In genomic region chr13:98926958-98927242, GRCm38 (mm10) we compare ENCODE assay signal across 8 mouse cellular contexts. TPM values are rescaled to one million over a fixed set of nuclear protein-coding genes. Genes with fewer than 3 reads are reported as not detected.
DNase-seq lines count a peak whose midpoint lies in the region; ATAC-seq and TF ChIP-seq lines count a peak whose summit lies in the region.
"Had no signal": no experiment of that assay in that cellular context is flagged by ENCODE, and none has a peak within 500 bp of the region (broad histone marks: within the 10 kb centered on the region; RNA-seq: fewer than 3 reads in every experiment).

No protein-coding gene starts in this region.

- no peaks in the 10 kb centered on the region for H3K36me3 ChIP-seq in lung, postnatal 0 days (ENCODE audit: insufficient read depth, low read length)
- H3K36me3 ChIP-seq in limb, embryonic 13.5 days, result peaks cover 11% of the 10 kb centered on the region
- peaks cover under 1% of the 10 kb centered on the region; the same call in 1 of the 2 replicates for H3K36me3 ChIP-seq in stomach, embryonic 15.5 days

- 65% methylated on average over 3 of the region's 3 CpGs for WGBS in lung, postnatal 0 days
- WGBS in limb, embryonic 13.5 days, result 87% methylated on average over 3 of the region's 3 CpGs
- 58% methylated on average over 3 of the region's 3 CpGs for WGBS in stomach, embryonic 15.5 days

- peak overlapping the region; percentile 100 for H3K4me3 ChIP-seq in lung, postnatal 0 days (ENCODE audit: low read depth, low read length)
- peak overlapping the region; percentile 96 for H3K4me3 ChIP-seq in limb, embryonic 13.5 days
- peak overlapping the region; percentile 98 for H3K4me3 ChIP-seq in stomach, embryonic 15.5 days (replicated peaks)

- TF ChIP-seq CTCF in lung, postnatal 0 days (IDR thresholded peaks at IDR 0.05), result no peak

- H3K9ac ChIP-seq in lung, postnatal 0 days (replicated peaks; ENCODE audit: low read depth), result peak overlapping the region; percentile 100
- H3K9ac ChIP-seq in limb, embryonic 13.5 days, result peak overlapping the region; percentile 100
- H3K9ac ChIP-seq in stomach, embryonic 15.5 days, result no peak overlapping the region

- H3K9me3 ChIP-seq in lung, postnatal 0 days (ENCODE audit: low read length), result no peaks in the 10 kb centered on the region
- no peaks in the 10 kb centered on the region for H3K9me3 ChIP-seq in limb, embryonic 13.5 days
- no peaks in the 10 kb centered on the region for H3K9me3 ChIP-seq in stomach, embryonic 15.5 days

- TF ChIP-seq EP300 in lung, postnatal 0 days (IDR thresholded peaks at IDR 0.05), result no peak

- DNase-seq in lung, postnatal 0 days (ENCODE audit: low spot score), result no peak
- no peak for DNase-seq in lung, postnatal 10 days
- no peak for DNase-seq in thymus, postnatal 25 days
- no peak for DNase-seq in thymus, postnatal 36 days

- peak overlapping the region; percentile 100 for H3K27ac ChIP-seq in lung, postnatal 0 days (ENCODE audit: low read length)
- no peak overlapping the region for H3K27ac ChIP-seq in limb, embryonic 13.5 days
- H3K27ac ChIP-seq in stomach, embryonic 15.5 days, result peak overlapping the region; percentile 97; the same call in 1 of the 2 replicates

- no peaks in the 10 kb centered on the region; the same call in 1 of the 2 replicates for H3K4me1 ChIP-seq in lung, postnatal 0 days (ENCODE audit: insufficient read depth, low read depth, low read length)
- peaks cover 23% of the 10 kb centered on the region for H3K4me1 ChIP-seq in limb, embryonic 13.5 days
- H3K4me1 ChIP-seq in stomach, embryonic 15.5 days, result no peaks in the 10 kb centered on the region

- H3K4me2 ChIP-seq in lung, postnatal 0 days (replicated peaks; ENCODE audit: low read depth, low read length), result peak overlapping the region; percentile 69
- peak overlapping the region; percentile 81 for H3K4me2 ChIP-seq in limb, embryonic 13.5 days (replicated peaks)
- peak overlapping the region; percentile 65 for H3K4me2 ChIP-seq in stomach, embryonic 15.5 days

- H3K27me3 ChIP-seq in lung, postnatal 0 days (replicated peaks; ENCODE audit: insufficient read depth, low read length), result no peaks in the 10 kb centered on the region
- H3K27me3 ChIP-seq in limb, embryonic 13.5 days, result no peaks in the 10 kb centered on the region
- no peaks in the 10 kb centered on the region for H3K27me3 ChIP-seq in stomach, embryonic 15.5 days (replicated peaks)

- ATAC-seq in lung, postnatal 0 days, result no peak
- ATAC-seq in erythroblast, adult 5-6 weeks (replicated peaks; ENCODE audit: low FRiP score, poor library complexity, severe bottlenecking), result peak; percentile 3; the same call in 1 of the 2 replicates
- ATAC-seq in limb, embryonic 13.5 days (ENCODE audit: low FRiP score, low read depth), result no peak
- ATAC-seq in stomach, embryonic 15.5 days (ENCODE audit: insufficient read depth, low FRiP score, low read depth), result no peak

RNA-seq across cellular contexts. Expression of gene Tnpo1, which starts 0.7 kb away (rescaled TPM):
- 20.3 and 22.6 TPM in 2 replicates for polyA plus RNA-seq in lung, postnatal 0 days (2015; fragmentation: Nextera tagmentation; extraction: Ambion mirVana)
- total RNA-seq in erythroblast, adult 5-6 weeks (2015; ENCODE audit: low replicate concordance), result 52.5 and 54.4 TPM in 2 replicates
- 54.3 and 70.1 TPM in 2 replicates for total RNA-seq in erythroblast, adult 5-6 weeks (2017; ENCODE audit: low replicate concordance)
- polyA plus RNA-seq in limb, embryonic 13.5 days (2015; fragmentation: Nextera tagmentation; extraction: Ambion mirVana), result 61.5 and 66.3 TPM in 2 replicates
- polyA plus RNA-seq in stomach, embryonic 15.5 days (2015; fragmentation: Nextera tagmentation; extraction: Ambion mirVana), result 55.1 and 62.0 TPM in 2 replicates

RNA-seq across cellular contexts. Expression of gene 1700024P04Rik, which starts 57.5 kb away (rescaled TPM):
- polyA plus RNA-seq in lung, postnatal 0 days (2015; fragmentation: Nextera tagmentation; extraction: Ambion mirVana), result not detected in 2 replicates
- not detected in 2 replicates for total RNA-seq in erythroblast, adult 5-6 weeks (2015; ENCODE audit: low replicate concordance)
- not detected in 2 replicates for total RNA-seq in erythroblast, adult 5-6 weeks (2017; ENCODE audit: low replicate concordance)
- not detected in 2 replicates for polyA plus RNA-seq in limb, embryonic 13.5 days (2015; fragmentation: Nextera tagmentation; extraction: Ambion mirVana)
- polyA plus RNA-seq in stomach, embryonic 15.5 days (2015; fragmentation: Nextera tagmentation; extraction: Ambion mirVana), result not detected in 2 replicates
- total RNA-seq: neutrophil, adult 5-6 weeks had no signal
